Mouse (Mus musculus) ES-Bruce4 (cell line): Measurements from ENCODE around the gene Mrpl33.

Experiments used
- CTCF ChIP-seq: IDR thresholded peaks from one replicate; pipeline ENCODE4 v1.8.1; 2011; ENCODE audit warnings: low read depth, low read length
- EP300 ChIP-seq: IDR thresholded peaks from 2 replicates; pipeline ENCODE4 v1.6.1; 2011; ENCODE audit warnings: low read depth, low read length; ENCODE audit not compliant: insufficient read depth
- POLR2A ChIP-seq: IDR thresholded peaks from one replicate; pipeline ENCODE4 v1.8.1; 2011; ENCODE audit warnings: low read length; ENCODE audit not compliant: insufficient read depth

- TF ChIP-seq CTCF (no peak), POLR2A (no peak), EP300 (peak; percentile 45; the same call in 1 of the 2 replicates)
Observed at GRCm38 (mm10) chr5:31698297-31698726, 101.6 kb downstream of the Mrpl33 start.
